Mouse (Mus musculus) lung, embryonic 16.5 days (tissue): Measurements from ENCODE around the gene Sdccag8. TPM values are rescaled to one million over a fixed set of nuclear protein-coding genes. Genes with fewer than 3 reads are reported as not detected.
"Not testable (repeated sequence)": the region's sequence is repeated elsewhere in the genome, so short reads cannot be mapped to it uniquely, and the experiment has no call there.

Source experiments
- ATAC-seq: fragments of 200-750 bp; cut with Nextera tagmentation; 2 replicates; pipeline ENCODE4 v1.8.0; 2017; ENCODE audit warnings: low read depth, mild to moderate bottlenecking, moderate library complexity
- H3K27ac ChIP-seq: fragments of 300-500 bp; sonication (generic); 2 replicates; pipeline ENCODE4 v1.5.1; 2014; ENCODE audit warnings: mild to moderate bottlenecking, control low read depth, low read length
- H3K27me3 ChIP-seq: fragments of 300-500 bp; sonication (generic); 2 replicates; pipeline ENCODE4 v1.6.1; 2014; ENCODE audit warnings: low read depth, low read length, mixed read lengths; ENCODE audit not compliant: control insufficient read depth, insufficient read depth
- H3K36me3 ChIP-seq: fragments of 300-500 bp; sonication (generic); 2 replicates; pipeline ENCODE4 v1.6.1; 2014; ENCODE audit warnings: low read length; ENCODE audit not compliant: control insufficient read depth, insufficient read depth
- H3K4me1 ChIP-seq: fragments of 300-500 bp; sonication (generic); replicated peaks from 2 replicates; pipeline ENCODE4 v1.6.1; 2014; ENCODE audit warnings: low read length, mixed read lengths; ENCODE audit not compliant: control insufficient read depth, insufficient read depth
- H3K4me2 ChIP-seq: fragments of 300-500 bp; sonication (generic); 2 replicates; pipeline ENCODE4 v1.6.1; 2014; ENCODE audit warnings: low read depth, low read length, control low read depth
- H3K4me3 ChIP-seq: fragments of 300-500 bp; sonication (generic); 2 replicates; pipeline ENCODE4 v1.5.1; 2014; ENCODE audit warnings: mild to moderate bottlenecking, low read length, control low read depth
- H3K9ac ChIP-seq: fragments of 300-500 bp; sonication (generic); 2 replicates; pipeline ENCODE4 v1.6.1; 2014; ENCODE audit warnings: low read length, control low read depth
- H3K9me3 ChIP-seq: fragments of 300-500 bp; sonication (generic); 2 replicates; pipeline ENCODE4 v1.6.1; 2016; ENCODE audit warnings: low read length; ENCODE audit not compliant: control insufficient read depth
- WGBS: fragments of 180-500 bp; shearing (Covaris S2); extraction: QIAGEN DNeasy Blood & Tissue Kit; methylation state at CpG from one replicate; pipeline ENCODE4 v1.1.7; 2014; 5-methylcytosine and 5-hydroxymethylcytosine counted together
- polyA plus RNA-seq: library from polyadenylated mRNA; unstranded; fragments of >200 nt; fragmentation: Nextera tagmentation; extraction: Ambion mirVana; gene quantifications from 2 replicates; pipeline ENCODE4 v1.2.1, GENCODE M21; 2015

Gene Sdccag8
- polyA plus RNA-seq, 1 experiment from 2014 or later: 16.9 TPM

DNA sequence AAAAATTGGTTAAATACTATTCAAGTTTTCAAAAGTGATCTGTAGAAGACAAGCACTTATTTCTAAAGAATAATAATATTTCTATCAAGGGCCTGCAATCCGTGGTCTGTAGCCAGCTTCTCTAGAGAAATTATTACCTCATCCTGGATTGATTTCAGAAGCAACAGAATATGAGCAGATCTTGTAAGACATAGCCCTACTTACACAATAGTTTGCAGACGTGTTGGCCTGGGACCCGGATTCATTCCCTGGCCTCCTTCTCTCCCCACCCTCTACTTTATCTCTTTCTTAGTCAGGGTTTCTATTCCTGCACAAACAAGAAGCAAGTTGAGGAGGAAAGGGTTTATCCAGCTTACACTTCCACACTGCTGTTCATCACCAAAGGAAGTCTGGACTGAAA is 19.5 kb downstream of the Sdccag8 start:
- Histone ChIP-seq H3K9ac (no peak overlapping the region), H3K4me2 (no peak overlapping the region), H3K36me3 (no peaks in the 10 kb centered on the region), H3K27me3 (no peaks in the 10 kb centered on the region), H3K27ac (no peak overlapping the region), H3K4me1 (peaks cover 6% of the 10 kb centered on the region; the same call in 1 of the 2 replicates), H3K9me3 (no peaks in the 10 kb centered on the region), H3K4me3 (no peak overlapping the region)
- 50% methylated on average over 3 of the region's 3 CpGs for WGBS
- ATAC-seq: no peak; the same call in 1 of the 2 replicates

DNA sequence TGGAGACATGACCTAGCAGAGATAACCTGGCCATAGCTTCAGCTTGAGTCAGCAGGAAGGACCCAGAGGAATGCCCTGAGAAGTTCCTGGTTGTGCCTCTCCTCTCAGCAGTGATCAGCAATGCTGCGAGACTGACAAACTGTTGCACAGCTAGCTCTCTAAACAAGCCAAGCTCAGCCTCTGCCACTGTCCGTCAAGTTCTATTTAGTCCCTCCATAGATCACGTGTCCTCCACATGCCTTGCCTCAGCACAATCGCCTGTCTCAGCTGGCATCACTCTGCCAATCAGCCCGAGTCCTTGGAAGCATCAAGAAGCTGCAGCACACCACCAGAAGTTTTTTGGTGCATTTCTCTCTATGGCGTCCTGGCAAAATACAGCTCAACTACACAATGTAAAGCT is 20.4 kb downstream of the Sdccag8 start:
- Histone ChIP-seq H3K9me3 (no peaks in the 10 kb centered on the region), H3K27me3 (no peaks in the 10 kb centered on the region), H3K27ac (no peak overlapping the region), H3K4me2 (peak overlapping the region; percentile 78), H3K9ac (no peak overlapping the region), H3K4me3 (no peak overlapping the region), H3K36me3 (no peaks in the 10 kb centered on the region), H3K4me1 (peaks cover 6% of the 10 kb centered on the region; the same call in 1 of the 2 replicates)
- ATAC-seq: peak; percentile 26; the same call in 1 of the 2 replicates
- 59% methylated on average over 6 of the region's 6 CpGs for WGBS

DNA sequence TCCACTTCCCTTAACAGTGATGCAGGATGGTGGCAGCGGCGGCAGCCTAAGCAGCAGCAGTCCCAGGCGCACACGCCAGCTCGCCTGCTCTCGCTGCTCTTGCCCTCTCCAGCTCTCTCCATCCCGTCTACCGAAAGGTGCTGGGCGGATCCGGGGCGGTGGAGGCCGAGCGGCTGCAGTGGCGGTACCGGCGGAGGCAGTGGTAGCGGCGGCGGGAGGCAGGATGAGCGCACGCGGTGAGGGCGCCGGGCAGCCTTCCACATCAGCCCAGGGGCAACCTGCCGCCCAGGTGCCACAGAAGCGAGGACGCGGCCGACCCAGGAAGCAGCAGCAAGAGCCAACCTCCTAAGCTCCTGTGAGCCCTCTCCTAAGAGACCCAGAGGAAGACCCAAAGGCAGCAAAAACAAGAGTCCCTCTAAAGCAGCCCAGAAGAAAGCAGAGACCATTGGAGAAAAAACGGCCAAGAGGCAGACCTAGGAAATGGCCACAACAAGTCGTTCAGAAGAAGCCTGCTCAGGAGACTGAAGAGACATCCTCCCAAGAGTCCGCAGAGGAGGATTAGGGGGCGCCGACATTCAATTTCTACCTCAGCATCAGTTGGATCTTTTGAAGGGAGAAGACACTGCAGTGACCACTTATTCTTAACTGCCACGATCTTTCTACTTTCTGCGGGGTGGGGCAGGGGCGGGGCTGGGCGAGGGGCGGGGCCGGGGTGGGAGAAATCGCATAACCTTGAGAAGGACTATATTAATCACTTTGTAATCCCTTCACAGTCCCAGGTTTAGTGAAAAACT is 21.2 kb downstream of the Sdccag8 start:
- Histone ChIP-seq H3K4me3 (peak overlapping the region; percentile 46), H3K9ac (peak overlapping the region; percentile 49; the same call in 1 of the 2 replicates), H3K4me2 (peak overlapping the region; percentile 78), H3K4me1 (peaks cover 6% of the 10 kb centered on the region; the same call in 1 of the 2 replicates), H3K9me3 (no peaks in the 10 kb centered on the region), H3K27me3 (no peaks in the 10 kb centered on the region), H3K27ac (no peak overlapping the region), H3K36me3 (no peaks in the 10 kb centered on the region)
- WGBS: 3% methylated on average over 40 of the region's 41 CpGs
- ATAC-seq: peak; percentile 65

DNA sequence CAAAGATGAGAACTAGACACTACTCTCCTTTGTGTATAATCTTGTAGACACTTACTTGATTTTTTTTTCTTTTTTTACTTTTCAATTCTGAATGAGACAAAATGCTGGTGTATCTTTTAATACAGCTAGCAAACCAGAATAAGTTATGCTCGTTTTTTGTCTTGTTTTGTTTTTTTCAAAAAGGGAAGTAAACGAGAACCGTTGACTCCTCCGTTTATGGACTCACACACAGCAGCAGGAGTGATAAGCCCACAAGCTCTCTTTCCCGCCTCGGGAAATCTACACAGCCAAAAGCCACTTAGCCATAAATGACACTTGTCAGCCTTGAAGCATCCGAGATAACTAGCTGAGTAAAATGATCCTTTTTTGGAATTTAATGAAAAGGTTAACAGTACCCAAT is 22.1 kb downstream of the Sdccag8 start:
- not testable (repeated sequence) for H3K36me3 ChIP-seq, H3K27me3 ChIP-seq, H3K4me2 ChIP-seq, H3K27ac ChIP-seq, H3K9me3 ChIP-seq, H3K9ac ChIP-seq, H3K4me1 ChIP-seq, ATAC-seq, H3K4me3 ChIP-seq
- 37% methylated on average over 7 of the region's 7 CpGs for WGBS

GRCm38 (mm10) chr1:176845082-176845977 is 30.9 kb downstream of the Sdccag8 start:
- H3K36me3 ChIP-seq: peaks cover 7% of the 10 kb centered on the region
- no peaks in the 10 kb centered on the region for H3K9me3 ChIP-seq
- H3K27ac ChIP-seq: no peak overlapping the region
- H3K4me3 ChIP-seq: no peak overlapping the region
- 0 out of 2 replicates have a peak, but pooled peaks cover 4% of the 10 kb centered on the region for H3K4me1 ChIP-seq
- H3K4me2 ChIP-seq: no peak overlapping the region
- no peak for ATAC-seq
- H3K9ac ChIP-seq: no peak overlapping the region
- WGBS: 76% methylated on average over 17 of the region's 17 CpGs
- H3K27me3 ChIP-seq: no peaks in the 10 kb centered on the region

GRCm38 (mm10) chr1:176847118-176847859 is 32.8 kb downstream of the Sdccag8 start:
- no peak overlapping the region for H3K9ac ChIP-seq
- no peaks in the 10 kb centered on the region for H3K27me3 ChIP-seq
- 80% methylated on average over 10 of the region's 10 CpGs for WGBS
- H3K9me3 ChIP-seq: peaks cover under 1% of the 10 kb centered on the region; the same call in 1 of the 2 replicates
- H3K36me3 ChIP-seq: peaks cover 5% of the 10 kb centered on the region
- no peak overlapping the region for H3K4me3 ChIP-seq
- ATAC-seq: no peak
- H3K27ac ChIP-seq: no peak overlapping the region
- peaks cover 6% of the 10 kb centered on the region; the same call in 1 of the 2 replicates for H3K4me1 ChIP-seq
- H3K4me2 ChIP-seq: no peak overlapping the region

- H3K4me1 ChIP-seq: peaks cover 6% of the 10 kb centered on the region; the same call in 1 of the 2 replicates
- H3K9ac ChIP-seq: no peak overlapping the region
- no peak for ATAC-seq
- no peak overlapping the region for H3K4me3 ChIP-seq
- no peak overlapping the region for H3K4me2 ChIP-seq
- 64% methylated on average over 11 of the region's 11 CpGs for WGBS
- peaks cover 5% of the 10 kb centered on the region; the same call in 1 of the 2 replicates for H3K9me3 ChIP-seq
- H3K36me3 ChIP-seq: peaks cover 10% of the 10 kb centered on the region
- no peaks in the 10 kb centered on the region for H3K27me3 ChIP-seq
- no peak overlapping the region for H3K27ac ChIP-seq
Measured at GRCm38 (mm10) chr1:176848613-176849290, 34.3 kb downstream of the Sdccag8 start.

- no peak overlapping the region for H3K9ac ChIP-seq
- H3K27me3 ChIP-seq: no peaks in the 10 kb centered on the region
- no peak for ATAC-seq
- peaks cover 10% of the 10 kb centered on the region for H3K36me3 ChIP-seq
- no peak overlapping the region for H3K4me2 ChIP-seq
- H3K27ac ChIP-seq: no peak overlapping the region
- peaks cover 5% of the 10 kb centered on the region; the same call in 1 of the 2 replicates for H3K9me3 ChIP-seq
- H3K4me1 ChIP-seq: peaks cover 6% of the 10 kb centered on the region; the same call in 1 of the 2 replicates
- H3K4me3 ChIP-seq: no peak overlapping the region
- 63% methylated on average over 2 of the region's 2 CpGs for WGBS
Measured at GRCm38 (mm10) chr1:176849377-176849776, 34.9 kb downstream of the Sdccag8 start.
